Mouse (Mus musculus): ENCODE data around the gene Acoxl.
"Not testable (repeated sequence)": the region's sequence is repeated elsewhere in the genome, so short reads cannot be mapped to it uniquely, and the experiment has no call there.

DNA sequence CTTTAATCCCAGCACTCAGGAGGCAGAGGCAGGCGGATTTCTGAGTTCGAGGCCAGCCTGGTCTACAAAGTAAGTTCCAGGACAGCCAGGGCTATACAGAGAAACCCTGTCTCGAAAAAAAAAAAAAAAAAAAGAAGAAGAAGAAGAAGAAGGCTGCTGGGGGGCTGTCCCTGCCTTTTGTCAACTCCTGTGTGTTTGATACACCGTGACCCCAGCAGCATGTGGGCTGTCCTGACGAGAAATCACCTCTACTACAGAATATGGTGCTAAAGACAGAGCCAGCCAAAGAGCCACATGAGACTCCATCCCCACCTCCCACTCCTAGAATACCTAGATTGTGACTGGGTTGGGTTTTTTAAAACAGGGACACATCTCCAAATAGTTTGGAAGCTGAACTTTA, 259.4 kb downstream of the Acoxl start:
- TF ChIP-seq CTCF (IDR thresholded peaks at IDR 0.05; ENCODE audit: extremely low read depth, insufficient read depth, insufficient read length, insufficient replicate concordance); POLR2A (IDR thresholded peaks at IDR 0.05; ENCODE audit: low read depth, low read length): not testable (repeated sequence)
